Mouse (Mus musculus) liver, postnatal 0 days (tissue): ENCODE measurements around the gene Rundc3b. TPM values are rescaled to one million over a fixed set of nuclear protein-coding genes. Genes with fewer than 3 reads are reported as not detected.

ENCODE experiments used
- ATAC-seq: fragments of 200-750 bp; cut with Nextera tagmentation; 2 replicates; pipeline ENCODE4 v1.8.0; 2017; ENCODE audit warnings: mild to moderate bottlenecking, moderate library complexity
- DNase-seq: peaks from one replicate; pipeline ENCODE4 v3.0.0-alpha.2; 2016
- H3K27ac ChIP-seq: fragments of 300-500 bp; sonication (generic); 2 replicates; pipeline ENCODE4 v1.5.1; 2014; ENCODE audit warnings: antibody characterized with exemption, moderate library complexity, mild to moderate bottlenecking, low read depth
- H3K27me3 ChIP-seq: fragments of 300-500 bp; sonication (generic); 2 replicates; pipeline ENCODE4 v1.6.1; 2014; ENCODE audit warnings: low read length, control low read depth, mixed read lengths; ENCODE audit not compliant: insufficient read depth
- H3K36me3 ChIP-seq: fragments of 300-500 bp; sonication (generic); replicated peaks from 2 replicates; pipeline ENCODE4 v1.6.1; 2014; ENCODE audit warnings: mild to moderate bottlenecking, control low read depth, low read length, moderate library complexity, mixed read lengths; ENCODE audit not compliant: insufficient read depth
- H3K4me1 ChIP-seq: fragments of 300-500 bp; sonication (generic); 2 replicates; pipeline ENCODE4 v1.6.1; 2014; ENCODE audit warnings: antibody characterized with exemption, mild to moderate bottlenecking, control low read depth; ENCODE audit not compliant: insufficient read depth
- H3K4me2 ChIP-seq: fragments of 300-500 bp; sonication (generic); 2 replicates; pipeline ENCODE4 v1.6.1; 2014; ENCODE audit warnings: low read depth, mild to moderate bottlenecking, low read length, moderate library complexity, mixed read lengths
- H3K4me3 ChIP-seq: fragments of 300-500 bp; sonication (generic); 2 replicates; pipeline ENCODE4 v1.5.1; 2014; ENCODE audit warnings: low read depth, low read length
- H3K9ac ChIP-seq: fragments of 300-500 bp; sonication (generic); replicated peaks from 2 replicates; pipeline ENCODE4 v1.6.1; 2014; ENCODE audit warnings: mild to moderate bottlenecking, moderate library complexity
- H3K9me3 ChIP-seq: fragments of 300-500 bp; sonication (generic); 2 replicates; pipeline ENCODE4 v1.6.1; 2016; ENCODE audit warnings: mild to moderate bottlenecking, control low read depth, low read length, mixed read lengths
- CTCF ChIP-seq: sonication (generic); IDR thresholded peaks from 2 replicates; pipeline ENCODE4 v1.5.1; 2016; ENCODE audit warnings: antibody characterized with exemption, low read depth
- EP300 ChIP-seq: IDR thresholded peaks from 2 replicates; pipeline ENCODE4 v1.6.1; 2016; ENCODE audit warnings: antibody characterized with exemption, low read depth, mild to moderate bottlenecking
- WGBS: fragments of 180-500 bp; shearing (Covaris S2); extraction: QIAGEN DNeasy Blood & Tissue Kit; methylation state at CpG from one replicate; pipeline ENCODE4 v1.1.7; 2014; ENCODE audit not compliant: insufficient replicate concordance; 5-methylcytosine and 5-hydroxymethylcytosine counted together
- polyA plus RNA-seq: library from polyadenylated mRNA; unstranded; fragments of >200 nt; fragmentation: Nextera tagmentation; extraction: Ambion mirVana; gene quantifications from 2 replicates; pipeline ENCODE4 v1.2.1, GENCODE M21; 2015

The Rundc3b gene
- polyA plus RNA-seq, 1 experiment from 2014 or later, result 0.07 TPM

GRCm38 (mm10) chr5:8566867-8567266 is 55.9 kb downstream of the Rundc3b start:
- Histone ChIP-seq H3K27me3 (no peaks in the 10 kb centered on the region), H3K27ac (no peak overlapping the region), H3K4me2 (no peak overlapping the region), H3K36me3 (no peaks in the 10 kb centered on the region), H3K4me3 (no peak overlapping the region), H3K4me1 (no peaks in the 10 kb centered on the region), H3K9me3 (no peaks in the 10 kb centered on the region), H3K9ac (no peak overlapping the region)
- ATAC-seq, result no peak
- no peak for DNase-seq
- 56% methylated on average over 3 of the region's 3 CpGs for WGBS
- TF ChIP-seq EP300 (no peak), CTCF (no peak)

DNA sequence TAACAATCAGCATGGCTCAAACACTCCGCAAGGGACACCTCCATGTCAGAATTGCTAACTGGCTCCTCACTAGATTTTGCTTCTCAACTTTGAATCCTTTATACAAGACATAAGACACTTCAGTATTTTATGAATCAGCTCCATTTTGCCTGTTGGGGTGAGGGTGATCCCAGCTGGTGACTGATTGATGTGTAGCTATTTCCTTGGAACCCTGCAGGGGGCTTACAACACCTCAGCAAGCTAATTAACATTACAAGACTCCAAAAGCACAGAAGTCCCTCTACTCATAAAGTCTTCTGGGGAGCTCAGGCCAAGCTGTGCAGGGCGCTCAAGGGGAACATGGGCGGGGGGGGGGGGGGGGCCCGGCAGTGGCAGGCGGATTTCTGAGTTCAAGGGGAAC is 78.2 kb downstream of the Rundc3b start:
- no peaks in the 10 kb centered on the region for H3K9me3 ChIP-seq
- H3K4me2 ChIP-seq, result no peak overlapping the region
- no peaks in the 10 kb centered on the region for H3K36me3 ChIP-seq
- no peak overlapping the region for H3K9ac ChIP-seq
- H3K27me3 ChIP-seq, result no peaks in the 10 kb centered on the region
- WGBS, result 52% methylated on average over 3 of the region's 5 CpGs
- TF ChIP-seq CTCF (no peak), EP300 (no peak)
- H3K4me1 ChIP-seq, result no peaks in the 10 kb centered on the region
- no peak for DNase-seq
- H3K27ac ChIP-seq, result no peak overlapping the region
- ATAC-seq, result no peak
- no peak overlapping the region for H3K4me3 ChIP-seq

- no peak overlapping the region for H3K4me2 ChIP-seq
Observed at GRCm38 (mm10) chr5:8542631-8543207, 80.0 kb downstream of the Rundc3b start.

GRCm38 (mm10) chr5:8541120-8542117 is 81.3 kb downstream of the Rundc3b start:
- H3K4me3 ChIP-seq, result no peak overlapping the region
- no peaks in the 10 kb centered on the region for H3K9me3 ChIP-seq
- no peak overlapping the region for H3K4me2 ChIP-seq
- DNase-seq (no peak), ATAC-seq (no peak)
- no peaks in the 10 kb centered on the region for H3K27me3 ChIP-seq
- TF ChIP-seq CTCF, result no peak
- TF ChIP-seq EP300, result no peak
- no peak overlapping the region for H3K9ac ChIP-seq
- H3K36me3 ChIP-seq, result no peaks in the 10 kb centered on the region
- 74% methylated on average over 7 of the region's 7 CpGs for WGBS
- H3K4me1 ChIP-seq, result no peaks in the 10 kb centered on the region
- H3K27ac ChIP-seq, result no peak overlapping the region

More at GRCm38 (mm10) chr5:8542631-8543207, 80.0 kb downstream of the Rundc3b start:
- no peaks in the 10 kb centered on the region for H3K9me3 ChIP-seq
- WGBS, result 77% methylated on average over 3 of the region's 3 CpGs
- no peaks in the 10 kb centered on the region for H3K4me1 ChIP-seq
- H3K36me3 ChIP-seq, result no peaks in the 10 kb centered on the region
- H3K27ac ChIP-seq, result no peak overlapping the region
- no peak overlapping the region for H3K4me3 ChIP-seq
- no peak overlapping the region for H3K9ac ChIP-seq
- ATAC-seq, result no peak
- H3K27me3 ChIP-seq, result no peaks in the 10 kb centered on the region
- TF ChIP-seq CTCF, result no peak
- no peak for TF ChIP-seq EP300
- DNase-seq, result no peak

GRCm38 (mm10) chr5:8519006-8519405 is 103.7 kb downstream of the Rundc3b start:
- no peak for ATAC-seq
- no peaks in the 10 kb centered on the region for H3K9me3 ChIP-seq

DNA sequence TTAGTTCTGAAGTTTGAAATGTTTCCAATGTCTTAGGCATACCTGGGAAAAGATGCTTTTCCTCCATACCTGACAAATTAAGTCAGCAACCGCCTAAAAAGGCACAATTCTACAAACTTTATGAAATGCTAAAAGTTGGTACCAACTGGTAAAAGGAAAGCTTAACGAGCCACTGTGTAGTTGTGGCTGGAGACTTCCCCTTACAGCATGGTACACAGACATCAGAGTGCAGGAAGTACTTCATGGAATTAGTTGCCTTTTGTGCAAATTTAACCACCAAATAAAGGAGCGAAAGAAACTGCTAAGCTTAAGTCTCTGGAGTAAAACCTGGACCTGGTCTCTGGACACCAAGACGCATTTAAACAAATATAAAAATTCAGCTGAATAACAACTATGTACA is 131.0 kb downstream of the Rundc3b start:
- H3K4me2 ChIP-seq, result no peak overlapping the region
- H3K27ac ChIP-seq, result no peak overlapping the region
- ATAC-seq (no peak), DNase-seq (no peak)
- H3K27me3 ChIP-seq, result no peaks in the 10 kb centered on the region
- no peak for TF ChIP-seq EP300
- no peak for TF ChIP-seq CTCF
- H3K9ac ChIP-seq, result no peak overlapping the region
- H3K4me1 ChIP-seq, result no peaks in the 10 kb centered on the region
- H3K9me3 ChIP-seq, result no peaks in the 10 kb centered on the region
- WGBS, result 48% methylated on average over 4 of the region's 4 CpGs
- no peak overlapping the region for H3K4me3 ChIP-seq
- no peaks in the 10 kb centered on the region for H3K36me3 ChIP-seq

More at GRCm38 (mm10) chr5:8519006-8519405, 103.7 kb downstream of the Rundc3b start:
- 45% methylated on average over 3 of the region's 3 CpGs for WGBS
- Histone ChIP-seq H3K27me3 (no peaks in the 10 kb centered on the region), H3K4me2 (no peak overlapping the region), H3K9ac (no peak overlapping the region), H3K36me3 (no peaks in the 10 kb centered on the region), H3K27ac (no peak overlapping the region), H3K4me1 (no peaks in the 10 kb centered on the region), H3K4me3 (no peak overlapping the region)
- no peak for TF ChIP-seq CTCF
- no peak for TF ChIP-seq EP300
- no peak for DNase-seq
